Mouse (Mus musculus): Measurements from ENCODE around the gene Zfp105. TPM values are rescaled to one million over a fixed set of nuclear protein-coding genes. Genes with fewer than 3 reads are reported as not detected.

Zfp105 gene
- polyA plus RNA-seq (2016; fragmentation: Nextera tagmentation; extraction: Ambion mirVana): 29.0 and 30.8 TPM in 2 replicates

- no peaks in the 10 kb centered on the region for H3K9me3 ChIP-seq
- WGBS: under 1% methylated on average over 43 of the region's 43 CpGs
- H3K27ac ChIP-seq: peak within 1 kb of the TSS; percentile 72
- H3K9ac ChIP-seq: peak within 1 kb of the TSS; percentile 92
- H3K4me1 ChIP-seq: peaks cover 5% of the 10 kb centered on the region; the same call in 1 of the 2 replicates
- peaks cover 33% of the 10 kb centered on the region for H3K36me3 ChIP-seq
- peaks cover 3% of the 10 kb centered on the region; the same call in 1 of the 2 replicates for H3K27me3 ChIP-seq
- peak; percentile 95 for ATAC-seq (ENCODE audit: insufficient number of reproducible peaks, insufficient read depth, low FRiP score, low TSS enrichment)
- H3K4me2 ChIP-seq (replicated peaks): peak within 1 kb of the TSS; percentile 59
- peak within 1 kb of the TSS; percentile 76 for H3K4me3 ChIP-seq
Observed at GRCm38 (mm10) chr9:122922936-122923381, at the start of gene Zfp105. Gene Zfp105, plus strand, starts transcription at chr9:122923072.

GRCm38 (mm10) chr9:122874653-122875052 lies 48.2 kb upstream of the Zfp105 start:
- Histone ChIP-seq H3K9me3 (no peaks in the 10 kb centered on the region), H3K27me3 (no peaks in the 10 kb centered on the region), H3K36me3 (no peaks in the 10 kb centered on the region), H3K4me3 (no peak overlapping the region), H3K9ac (no peak overlapping the region), H3K4me1 (no peaks in the 10 kb centered on the region), H3K4me2 (replicated peaks) (no peak overlapping the region), H3K27ac (no peak overlapping the region)
- no peak for ATAC-seq (ENCODE audit: insufficient number of reproducible peaks, insufficient read depth, low FRiP score, low TSS enrichment)
- WGBS: 77% methylated on average over 1 of the region's 1 CpGs

DNA sequence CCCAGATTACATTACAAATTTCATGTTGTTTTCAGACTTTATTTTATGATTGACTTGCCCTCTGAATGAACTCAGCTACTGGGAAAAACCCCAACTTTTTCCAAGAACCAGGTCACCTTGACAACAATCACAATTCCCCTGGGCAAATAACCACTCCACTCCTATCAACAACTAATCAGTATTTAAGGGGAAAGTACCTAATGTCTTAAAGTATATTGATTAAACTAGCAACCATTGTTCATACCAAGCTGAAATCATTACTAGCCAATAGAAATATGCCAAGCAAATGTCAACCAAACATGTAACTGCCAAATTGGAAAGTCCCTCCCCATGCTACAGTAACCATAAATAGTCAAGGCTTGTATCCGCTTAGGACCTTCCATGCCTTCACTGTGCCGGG lies 47.7 kb upstream of the Zfp105 start:
- no peaks in the 10 kb centered on the region for H3K4me1 ChIP-seq
- no peak overlapping the region for H3K27ac ChIP-seq
- H3K36me3 ChIP-seq: no peaks in the 10 kb centered on the region
- no peak for ATAC-seq (ENCODE audit: insufficient number of reproducible peaks, insufficient read depth, low FRiP score, low TSS enrichment)
- no peaks in the 10 kb centered on the region for H3K9me3 ChIP-seq
- H3K4me3 ChIP-seq: no peak overlapping the region
- H3K4me2 ChIP-seq (replicated peaks): no peak overlapping the region
- H3K27me3 ChIP-seq: no peaks in the 10 kb centered on the region
- WGBS: 92% methylated on average over 2 of the region's 2 CpGs
- no peak overlapping the region for H3K9ac ChIP-seq

- no peak within 1 kb of the TSS for H3K27ac ChIP-seq
- no peaks in the 10 kb centered on the region for H3K9me3 ChIP-seq
- peaks cover 4% of the 10 kb centered on the region; the same call in 1 of the 2 replicates for H3K4me1 ChIP-seq
- no peak for ATAC-seq (ENCODE audit: insufficient number of reproducible peaks, insufficient read depth, low FRiP score, low TSS enrichment)
- peaks cover 5% of the 10 kb centered on the region; the same call in 1 of the 2 replicates for H3K36me3 ChIP-seq
- H3K4me3 ChIP-seq: peak within 1 kb of the TSS; percentile 76
- no peaks in the 10 kb centered on the region for H3K27me3 ChIP-seq
- no peak within 1 kb of the TSS for H3K9ac ChIP-seq
- peak within 1 kb of the TSS; percentile 77 for H3K4me2 ChIP-seq (replicated peaks)
- 87% methylated on average over 3 of the region's 3 CpGs for WGBS
Observed at GRCm38 (mm10) chr9:122885385-122885784, 37.5 kb upstream of the Zfp105 start, which contains the start of gene Zkscan7. Gene Zkscan7, plus strand, starts transcription at chr9:122885685.

- no peak overlapping the region for H3K27ac ChIP-seq
- H3K9me3 ChIP-seq: no peaks in the 10 kb centered on the region
- 6% methylated on average over 54 of the region's 54 CpGs for WGBS
- peaks cover 4% of the 10 kb centered on the region; the same call in 1 of the 2 replicates for H3K4me1 ChIP-seq
- ATAC-seq (ENCODE audit: insufficient number of reproducible peaks, insufficient read depth, low FRiP score, low TSS enrichment): peak; percentile 72
- peak overlapping the region; percentile 76 for H3K4me3 ChIP-seq
- peak overlapping the region; percentile 77 for H3K9ac ChIP-seq
- no peaks in the 10 kb centered on the region for H3K27me3 ChIP-seq
- H3K4me2 ChIP-seq (replicated peaks): peak overlapping the region; percentile 77
- H3K36me3 ChIP-seq: peaks cover 12% of the 10 kb centered on the region; the same call in 1 of the 2 replicates
Observed at GRCm38 (mm10) chr9:122886372-122887179, 36.3 kb upstream of the Zfp105 start.

DNA sequence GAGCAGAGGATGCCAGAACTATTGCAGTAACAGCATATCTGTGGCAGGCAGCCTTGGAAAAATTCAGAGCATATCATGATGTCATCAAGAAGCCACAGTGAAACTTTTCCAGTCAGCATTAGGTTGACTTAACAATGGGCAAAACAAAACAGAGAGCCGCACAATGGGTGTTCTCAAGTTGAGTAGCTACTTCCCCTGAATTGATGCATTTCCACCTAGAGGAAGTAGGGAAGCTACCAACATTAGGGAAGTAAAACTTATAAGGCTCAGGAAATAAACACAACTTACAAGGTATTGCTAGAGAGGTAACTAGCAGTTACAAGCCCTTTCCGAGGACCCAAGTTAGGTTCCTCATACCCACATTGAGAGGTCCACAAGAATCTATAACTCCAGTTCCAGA lies 21.8 kb upstream of the Zfp105 start:
- Histone ChIP-seq H3K4me2 (replicated peaks) (no peak overlapping the region), H3K4me3 (no peak overlapping the region), H3K27me3 (no peaks in the 10 kb centered on the region), H3K9ac (no peak overlapping the region), H3K36me3 (peaks cover under 1% of the 10 kb centered on the region), H3K9me3 (0 out of 2 replicates have a peak, but pooled peaks cover under 1% of the 10 kb centered on the region), H3K27ac (no peak overlapping the region), H3K4me1 (no peaks in the 10 kb centered on the region)
- ATAC-seq (ENCODE audit: insufficient number of reproducible peaks, insufficient read depth, low FRiP score, low TSS enrichment): no peak
- WGBS: 92% methylated on average over 2 of the region's 2 CpGs

- H3K4me2 ChIP-seq (replicated peaks): peak overlapping the region; percentile 55
- no peak overlapping the region for H3K27ac ChIP-seq
- 13% methylated on average over 32 of the region's 32 CpGs for WGBS
Observed at GRCm38 (mm10) chr9:122902717-122903535, 19.9 kb upstream of the Zfp105 start.

GRCm38 (mm10) chr9:122922436-122922835 lies 436 bp upstream of the Zfp105 start:
- Histone ChIP-seq H3K9me3 (no peaks in the 10 kb centered on the region), H3K36me3 (peaks cover 28% of the 10 kb centered on the region), H3K4me2 (replicated peaks) (peak overlapping the region; percentile 59), H3K9ac (no peak overlapping the region), H3K27ac (no peak overlapping the region), H3K4me1 (peaks cover 5% of the 10 kb centered on the region; the same call in 1 of the 2 replicates), H3K27me3 (peaks cover 3% of the 10 kb centered on the region; the same call in 1 of the 2 replicates), H3K4me3 (peak overlapping the region; percentile 76; the same call in 1 of the 2 replicates)
- WGBS: 27% methylated on average over 3 of the region's 3 CpGs
- no peak for ATAC-seq (ENCODE audit: insufficient number of reproducible peaks, insufficient read depth, low FRiP score, low TSS enrichment)

More at GRCm38 (mm10) chr9:122902717-122903535, 19.9 kb upstream of the Zfp105 start:
- ATAC-seq (ENCODE audit: insufficient number of reproducible peaks, insufficient read depth, low FRiP score, low TSS enrichment): peak; percentile 95
- Histone ChIP-seq H3K27me3 (no peaks in the 10 kb centered on the region), H3K36me3 (peaks cover 5% of the 10 kb centered on the region; the same call in 1 of the 2 replicates), H3K9me3 (no peaks in the 10 kb centered on the region), H3K4me3 (peak overlapping the region; percentile 45), H3K9ac (peak overlapping the region; percentile 37), H3K4me1 (no peaks in the 10 kb centered on the region)

DNA sequence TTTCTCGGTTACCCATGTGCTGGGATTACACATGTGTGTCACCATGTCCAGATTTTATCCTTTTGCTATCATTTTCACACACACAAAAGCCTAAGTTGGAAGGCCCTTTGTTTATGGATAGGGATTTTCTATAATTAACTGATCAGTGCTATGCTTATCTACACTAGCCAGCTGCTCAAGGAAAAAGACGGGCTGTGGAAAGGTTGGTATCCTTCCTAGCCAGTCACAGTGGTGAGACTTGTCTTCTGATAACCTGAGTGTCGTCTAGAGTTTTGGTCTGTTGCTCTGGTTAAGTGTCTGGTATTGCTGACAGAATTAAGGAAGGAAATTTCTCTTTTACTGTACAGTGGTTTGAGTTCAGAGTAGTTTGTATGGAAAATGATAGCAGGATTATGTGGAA lies 6.0 kb downstream of the Zfp105 start:
- no peak overlapping the region for H3K27ac ChIP-seq
- H3K27me3 ChIP-seq: no peaks in the 10 kb centered on the region
- no peak overlapping the region for H3K4me2 ChIP-seq (replicated peaks)
- no peak overlapping the region for H3K4me3 ChIP-seq
- H3K4me1 ChIP-seq: peaks cover under 1% of the 10 kb centered on the region; the same call in 1 of the 2 replicates
- no peak for ATAC-seq (ENCODE audit: insufficient number of reproducible peaks, insufficient read depth, low FRiP score, low TSS enrichment)
- 90% methylated on average over 3 of the region's 3 CpGs for whole genome bisulfite sequencing
- no peak overlapping the region for H3K9ac ChIP-seq
- H3K36me3 ChIP-seq: peaks cover 82% of the 10 kb centered on the region
- H3K9me3 ChIP-seq: 0 out of 2 replicates have a peak, but pooled peaks cover 3% of the 10 kb centered on the region

DNA sequence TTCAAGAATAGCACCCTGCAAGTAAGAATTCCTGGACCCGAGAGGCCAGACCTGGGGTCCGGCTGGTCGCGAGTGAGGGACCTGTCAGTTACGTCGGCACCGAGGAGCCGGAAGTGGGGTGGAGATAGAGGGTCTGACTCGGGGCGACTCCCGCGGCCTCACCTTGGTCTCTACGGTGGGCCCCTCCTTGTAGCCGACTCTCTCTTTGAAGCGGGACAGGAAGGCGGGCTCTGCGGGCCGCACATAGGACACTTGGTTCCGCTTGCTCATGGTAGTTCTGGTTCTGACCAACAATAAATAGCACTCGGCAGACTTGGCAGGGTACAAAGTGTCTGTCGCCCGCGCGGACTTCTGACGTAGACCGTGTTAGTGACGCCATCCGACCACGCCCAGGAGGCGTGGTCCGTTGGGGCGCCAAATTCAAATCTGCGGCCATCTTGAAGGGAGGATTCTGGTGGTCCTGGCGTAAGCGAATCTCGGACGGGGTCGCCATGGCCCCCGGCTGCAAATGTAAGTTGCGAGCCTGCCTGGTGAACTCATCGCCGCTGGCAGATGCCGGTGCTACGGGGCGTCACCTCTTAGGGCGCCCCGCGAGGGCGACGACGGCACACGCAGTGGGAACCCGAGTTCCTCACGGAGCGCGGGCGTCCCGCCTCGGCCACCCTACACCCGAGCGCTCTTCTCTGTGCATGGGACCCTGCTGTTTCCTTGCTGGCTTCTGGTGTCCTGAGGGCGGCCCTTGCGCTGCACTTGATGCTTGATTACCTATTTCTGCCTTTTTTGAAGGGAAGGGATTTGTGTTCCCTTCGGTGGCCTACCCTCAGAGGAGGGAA lies 28.0 kb downstream of the Zfp105 start, which contains the start of the genes 1110059G10Rik and Kif15:
Gene 1110059G10Rik (minus strand): TSS at position 358 of the 833 bp plus-strand sequence.
Gene Kif15 (plus strand): TSS at position 404 of the 833 bp plus-strand sequence.
- under 1% methylated on average over 64 of the region's 64 CpGs for WGBS

More for the DNA sequence above, 28.0 kb downstream of the Zfp105 start, which contains the start of the genes 1110059G10Rik and Kif15:
- ATAC-seq (ENCODE audit: insufficient number of reproducible peaks, insufficient read depth, low FRiP score, low TSS enrichment): peak; percentile 87
- no peaks in the 10 kb centered on the region for H3K9me3 ChIP-seq
- H3K4me1 ChIP-seq: peaks cover 9% of the 10 kb centered on the region
- H3K27me3 ChIP-seq: no peaks in the 10 kb centered on the region
- H3K27ac ChIP-seq: peak within 1 kb of the TSS; percentile 78
- H3K36me3 ChIP-seq: peaks cover 15% of the 10 kb centered on the region
- H3K9ac ChIP-seq: peak within 1 kb of the TSS; percentile 61
- peak within 1 kb of the TSS; percentile 94 for H3K4me3 ChIP-seq
- peak within 1 kb of the TSS; percentile 76 for H3K4me2 ChIP-seq (replicated peaks)
